Mouse (Mus musculus): ENCODE results near the gene Rpl22.

GRCm38 (mm10) chr4:152318517-152319234 is 6.9 kb upstream of the Rpl22 start, which contains the start of gene Rnf207:
- TF ChIP-seq MAFK (IDR thresholded peaks at IDR 0.05; ENCODE audit: insufficient read depth, low read depth, low read length) (no peak), ZNF384 (IDR thresholded peaks at IDR 0.05; ENCODE audit: low read depth, low read length) (no peak), CHD2 (IDR thresholded peaks at IDR 0.05; ENCODE audit: low read depth, low read length) (no peak), HCFC1 (IDR thresholded peaks at IDR 0.05; ENCODE audit: borderline replicate concordance, insufficient read depth, low read length) (no peak)
